Mouse (Mus musculus): Measurements from ENCODE around the gene Atp6v1f. TPM values are rescaled to one million over a fixed set of nuclear protein-coding genes. Genes with fewer than 3 reads are reported as not detected.

The Atp6v1f gene
- total RNA-seq, 2 experiments from 2014 or later = 250 to 276 TPM

Other genes with a start within 250 kb of the Atp6v1f start
- 1 to 10 TPM; 6.0 to 6.9 TPM for gene Hilpda, start 195.2 kb upstream of the Atp6v1f start, total RNA-seq (2021)
- under 1 TPM; 0.33 to 0.35 TPM for gene Fam71f2, start 188.1 kb upstream of the Atp6v1f start, total RNA-seq (2021)
- not detected for gene Fam71f1, start 148.6 kb upstream of the Atp6v1f start, total RNA-seq (2021)
- 10 to 100 TPM; 62.7 to 65.0 TPM for gene Calu, start 119.6 kb upstream of the Atp6v1f start, total RNA-seq (2021)
- not detected for gene Opn1sw, start 79.2 kb upstream of the Atp6v1f start, total RNA-seq (2021)
- gene Ccdc136, start 71.4 kb upstream of the Atp6v1f start, total RNA-seq (2021) = 10 to 100 TPM; 62.1 to 75.9 TPM
- gene Flnc, start 34.5 kb upstream of the Atp6v1f start, total RNA-seq (2021) = 1 to 10 TPM; 1.5 to 1.6 TPM
- gene Atp6v1fnb, start 3.7 kb downstream of the Atp6v1f start, total RNA-seq (2021) = 1 to 10 TPM in 1 of 2 experiments, under 1 TPM in 1; 0.67 to 1.2 TPM
- gene Kcp, start 40.2 kb downstream of the Atp6v1f start, total RNA-seq (2021) = 1 to 10 TPM; 1.1 to 2.3 TPM
- 1 to 10 TPM; 4.4 to 5.4 TPM for gene Irf5, start 58.9 kb downstream of the Atp6v1f start, total RNA-seq (2021)
- gene Tnpo3, start 142.2 kb downstream of the Atp6v1f start, total RNA-seq (2021) = 10 to 100 TPM; 71.6 to 72.1 TPM
- gene Tspan33, start 226.5 kb downstream of the Atp6v1f start, total RNA-seq (2021) = 10 to 100 TPM; 35.3 to 39.8 TPM

Data from layer of hippocampus, adult 18-20 months (tissue).